Mouse (Mus musculus): ENCODE data around the gene Elmod3.

- TF ChIP-seq CTCF (conservative IDR thresholded peaks at IDR 0.05 in 1 of 2, IDR thresholded peaks at IDR 0.05 in 1 of 2; ENCODE audit: low read depth in 2 of 2, low read length in 2 of 2) (no peak), MYC (IDR thresholded peaks at IDR 0.05; ENCODE audit: low read depth, low read length) (no peak), POLR2A (IDR thresholded peaks at IDR 0.05; ENCODE audit: low read depth, low read length) (no peak), RCOR1 (conservative IDR thresholded peaks at IDR 0.05; ENCODE audit: low read depth, low read length) (no peak)
Observed at GRCm38 (mm10) chr6:72519303-72519702, 78.9 kb downstream of the Elmod3 start.
